Mouse (Mus musculus): ENCODE measurements around the gene Zfp958. TPM values are rescaled to one million over a fixed set of nuclear protein-coding genes. Genes with fewer than 3 reads are reported as not detected.
"Not testable (repeated sequence)": the region's sequence is repeated elsewhere in the genome, so short reads cannot be mapped to it uniquely, and the experiment has no call there.

Zfp958 gene
- polyA plus RNA-seq, 1 experiment from 2014 or later = 16.4 TPM

DNA sequence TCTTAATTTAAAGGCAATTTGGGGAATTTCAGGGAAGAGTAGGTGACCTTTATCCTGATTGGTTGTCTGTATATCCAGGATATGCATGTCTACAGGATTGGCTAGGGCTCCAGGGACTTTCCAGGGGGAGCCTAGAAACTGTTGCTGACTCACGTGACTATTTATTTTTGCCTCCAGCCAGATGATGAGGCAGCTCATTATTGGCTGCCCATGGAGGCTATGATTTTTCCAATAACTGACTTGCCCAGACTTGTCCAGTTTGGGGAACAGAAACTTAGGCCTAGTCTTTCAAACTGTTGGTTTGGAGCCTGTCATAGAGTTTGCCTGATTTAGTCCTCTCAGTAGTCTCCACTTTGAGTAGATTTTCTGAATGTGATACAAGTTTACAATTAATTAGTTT, 14.4 kb downstream of the Zfp958 start:
- peaks cover 33% of the 10 kb centered on the region for H3K9me3 ChIP-seq (ENCODE audit: control insufficient read depth, low read length)
- H3K4me1 ChIP-seq (ENCODE audit: control insufficient read depth, insufficient read depth, low read length) = no peaks in the 10 kb centered on the region
- no peak for DNase-seq (ENCODE audit: low spot score, missing footprints)
- H3K27ac ChIP-seq (ENCODE audit: low read depth, low read length) = no peak overlapping the region
- ATAC-seq (ENCODE audit: low FRiP score) = no peak
- H3K4me3 ChIP-seq (ENCODE audit: low read depth, low read length) = no peak overlapping the region
- no peak overlapping the region for H3K9ac ChIP-seq (ENCODE audit: low read length)
- H3K4me2 ChIP-seq = no peak overlapping the region
- H3K27me3 ChIP-seq (ENCODE audit: control insufficient read depth, insufficient read depth, low read length) = no peaks in the 10 kb centered on the region
- H3K36me3 ChIP-seq (ENCODE audit: control insufficient read depth, insufficient read depth, low read length) = peaks cover 26% of the 10 kb centered on the region
- 87% methylated on average over 1 of the region's 1 CpGs for WGBS

DNA sequence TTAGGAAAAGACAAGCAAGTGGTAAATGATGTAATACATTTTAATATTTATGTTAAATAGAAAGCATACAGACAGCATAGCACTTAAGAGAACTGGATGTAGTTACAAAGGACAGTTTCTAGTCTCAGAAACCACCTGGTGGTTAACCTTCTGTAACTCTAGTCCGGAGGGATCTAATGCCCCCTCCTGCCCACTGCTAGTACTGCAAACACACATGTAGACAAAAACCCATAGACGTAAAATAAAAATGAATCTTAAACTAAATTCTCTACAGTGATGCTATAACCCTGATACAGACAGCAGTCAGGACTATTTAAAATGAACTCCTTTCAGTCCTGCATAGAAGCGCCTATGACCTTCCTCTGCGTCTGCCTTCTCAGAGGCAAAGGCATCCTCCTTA, 24.1 kb downstream of the Zfp958 start:
- H3K4me2 ChIP-seq = no peak overlapping the region
- no peaks in the 10 kb centered on the region for H3K4me1 ChIP-seq (ENCODE audit: control insufficient read depth, insufficient read depth, low read length)
- H3K27me3 ChIP-seq (ENCODE audit: control insufficient read depth, insufficient read depth, low read length) = no peaks in the 10 kb centered on the region
- no peak overlapping the region for H3K9ac ChIP-seq (ENCODE audit: low read length)
- no peak overlapping the region for H3K4me3 ChIP-seq (ENCODE audit: low read depth, low read length)
- H3K27ac ChIP-seq (ENCODE audit: low read depth, low read length) = no peak overlapping the region
- ATAC-seq (ENCODE audit: low FRiP score) (no peak), DNase-seq (ENCODE audit: low spot score, missing footprints) (no peak)
- no peaks in the 10 kb centered on the region for H3K36me3 ChIP-seq (ENCODE audit: control insufficient read depth, insufficient read depth, low read length)
- WGBS = 91% methylated on average over 4 of the region's 4 CpGs
- H3K9me3 ChIP-seq (ENCODE audit: control insufficient read depth, low read length) = peaks cover 3% of the 10 kb centered on the region; the same call in 1 of the 2 replicates

DNA sequence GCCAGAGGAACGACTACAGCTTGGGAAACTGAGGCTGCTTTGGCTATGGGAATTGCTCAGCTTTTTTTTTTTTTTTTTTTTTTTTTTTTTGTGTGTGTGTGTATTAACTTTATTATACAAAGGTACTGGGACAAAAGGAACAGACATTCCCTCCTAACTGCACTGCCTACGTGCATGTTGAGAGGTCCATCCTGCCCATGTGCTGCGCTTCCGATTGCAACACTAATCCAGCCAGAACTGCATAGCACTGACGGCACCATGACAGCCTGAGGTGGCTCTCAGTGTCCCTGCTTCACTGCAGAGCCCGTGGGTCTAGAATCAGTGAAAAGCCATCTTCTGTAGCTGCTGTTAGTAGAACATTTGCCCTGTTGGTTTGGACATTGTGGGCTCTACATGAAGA, 30.0 kb downstream of the Zfp958 start:
- H3K4me3 ChIP-seq (ENCODE audit: low read depth, low read length); H3K27me3 ChIP-seq (ENCODE audit: control insufficient read depth, insufficient read depth, low read length); ATAC-seq (ENCODE audit: low FRiP score); H3K36me3 ChIP-seq (ENCODE audit: control insufficient read depth, insufficient read depth, low read length); H3K27ac ChIP-seq (ENCODE audit: low read depth, low read length); H3K4me1 ChIP-seq (ENCODE audit: control insufficient read depth, insufficient read depth, low read length); H3K4me2 ChIP-seq; H3K9me3 ChIP-seq (ENCODE audit: control insufficient read depth, low read length); H3K9ac ChIP-seq (ENCODE audit: low read length); DNase-seq (ENCODE audit: low spot score, missing footprints): not testable (repeated sequence)
- WGBS = 84% methylated on average over 6 of the region's 6 CpGs

DNA sequence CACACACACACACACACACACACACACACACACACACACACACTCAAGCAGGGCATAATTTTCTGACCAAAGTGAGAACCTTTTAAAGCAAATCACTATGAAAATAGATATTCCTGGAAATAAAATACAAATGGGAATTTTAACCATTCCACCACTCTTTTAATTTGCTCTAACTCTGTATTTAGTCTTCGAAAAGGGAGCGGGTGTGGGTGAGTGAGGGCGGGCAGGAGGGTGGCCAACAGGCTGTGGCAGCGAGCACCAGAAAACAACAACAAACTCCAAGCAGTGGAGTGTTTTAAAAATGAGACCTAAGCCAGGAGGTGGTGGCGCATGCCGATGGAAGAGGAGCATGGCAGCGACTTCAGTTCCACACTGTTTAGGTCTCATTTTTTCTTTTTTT, 43.6 kb downstream of the Zfp958 start:
- no peaks in the 10 kb centered on the region for H3K27me3 ChIP-seq (ENCODE audit: control insufficient read depth, insufficient read depth, low read length)
- ATAC-seq (ENCODE audit: low FRiP score) = no peak
- H3K9ac ChIP-seq (ENCODE audit: low read length) = no peak overlapping the region
- no peak overlapping the region for H3K4me2 ChIP-seq
- H3K27ac ChIP-seq (ENCODE audit: low read depth, low read length) = no peak overlapping the region
- H3K4me3 ChIP-seq (ENCODE audit: low read depth, low read length) = no peak overlapping the region
- no peaks in the 10 kb centered on the region for H3K36me3 ChIP-seq (ENCODE audit: control insufficient read depth, insufficient read depth, low read length)
- H3K4me1 ChIP-seq (ENCODE audit: control insufficient read depth, insufficient read depth, low read length) = no peaks in the 10 kb centered on the region
- 90% methylated on average over 7 of the region's 7 CpGs for WGBS
- DNase-seq (ENCODE audit: low spot score, missing footprints) = no peak
- no peaks in the 10 kb centered on the region for H3K9me3 ChIP-seq (ENCODE audit: control insufficient read depth, low read length)

DNA sequence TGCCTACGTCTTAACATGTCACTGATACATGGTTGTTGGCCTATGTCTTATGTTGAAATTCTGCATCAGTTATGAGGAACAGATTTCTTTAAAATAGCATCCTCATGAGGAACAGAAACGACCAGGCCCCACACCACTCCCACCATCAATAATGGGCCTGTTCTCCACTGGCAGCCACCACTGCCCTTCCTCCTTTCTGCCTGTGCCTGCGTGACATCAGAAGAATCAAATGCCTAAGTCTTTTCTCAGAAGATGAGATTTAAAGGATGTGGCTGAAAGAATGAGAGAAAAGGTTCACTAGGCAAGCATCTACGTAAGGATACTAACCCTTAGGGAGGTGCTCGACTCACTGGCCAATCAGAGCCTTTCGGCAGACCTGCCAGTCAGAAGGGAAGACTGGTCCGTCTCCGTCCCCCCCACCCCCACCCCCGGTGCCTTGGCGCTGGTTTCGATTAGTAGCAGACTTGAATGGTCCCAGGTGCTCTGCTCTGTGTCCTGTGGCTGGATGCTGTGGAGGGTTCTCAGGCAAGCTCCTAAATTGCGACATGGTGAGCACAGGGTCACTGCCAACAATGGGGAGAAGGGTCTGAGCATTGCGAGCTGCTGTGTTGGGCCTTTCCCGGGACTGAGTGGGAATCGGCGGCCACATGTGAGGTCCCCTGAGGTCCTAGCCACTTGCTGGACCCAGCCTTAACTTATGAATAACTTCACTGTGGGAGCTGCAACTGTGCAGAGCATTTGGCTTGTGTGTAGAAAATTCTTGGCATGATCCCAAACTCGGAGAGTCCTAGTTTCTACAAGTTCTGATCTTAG, 62.4 kb downstream of the Zfp958 start:
- Histone ChIP-seq H3K36me3 (ENCODE audit: control insufficient read depth, insufficient read depth, low read length) (no peaks in the 10 kb centered on the region), H3K9me3 (ENCODE audit: control insufficient read depth, low read length) (no peaks in the 10 kb centered on the region; the same call in 1 of the 2 replicates), H3K27ac (ENCODE audit: low read depth, low read length) (no peak overlapping the region), H3K4me1 (ENCODE audit: control insufficient read depth, insufficient read depth, low read length) (peaks cover 7% of the 10 kb centered on the region; the same call in 1 of the 2 replicates), H3K4me3 (ENCODE audit: low read depth, low read length) (no peak overlapping the region), H3K27me3 (ENCODE audit: control insufficient read depth, insufficient read depth, low read length) (no peaks in the 10 kb centered on the region), H3K9ac (ENCODE audit: low read length) (no peak overlapping the region), H3K4me2 (no peak overlapping the region)
- no peak for DNase-seq (ENCODE audit: low spot score, missing footprints)
- ATAC-seq (ENCODE audit: low FRiP score) = no peak
- WGBS = 85% methylated on average over 17 of the region's 17 CpGs

DNA sequence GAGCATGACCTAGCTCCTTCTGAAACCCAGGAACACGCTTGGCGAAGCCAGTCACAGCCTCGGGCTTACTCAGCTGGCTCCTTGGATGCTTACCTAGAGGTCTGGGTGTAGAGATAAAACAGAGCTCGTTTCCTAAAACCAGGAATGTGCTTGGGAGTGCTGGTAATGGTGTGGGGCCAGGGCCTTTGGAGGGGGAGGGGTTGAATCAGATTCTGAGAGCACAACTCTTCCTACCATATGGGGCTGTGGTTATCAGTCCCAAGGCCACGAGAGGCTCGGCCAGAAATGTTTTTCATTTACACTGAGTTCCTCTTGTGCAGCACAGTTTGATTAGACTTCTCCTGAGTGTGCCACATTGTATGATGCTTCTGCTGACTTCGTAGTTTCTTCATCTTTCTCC, 63.6 kb downstream of the Zfp958 start:
- no peak overlapping the region for H3K27ac ChIP-seq (ENCODE audit: low read depth, low read length)
- no peaks in the 10 kb centered on the region for H3K27me3 ChIP-seq (ENCODE audit: control insufficient read depth, insufficient read depth, low read length)
- no peaks in the 10 kb centered on the region; the same call in 1 of the 2 replicates for H3K9me3 ChIP-seq (ENCODE audit: control insufficient read depth, low read length)
- peak overlapping the region; percentile 48 for H3K4me2 ChIP-seq
- H3K9ac ChIP-seq (ENCODE audit: low read length) = peak overlapping the region; percentile 36; the same call in 1 of the 2 replicates
- DNase-seq (ENCODE audit: low spot score, missing footprints) = no peak
- peak overlapping the region; percentile 63 for H3K4me3 ChIP-seq (ENCODE audit: low read depth, low read length)
- no peak for ATAC-seq (ENCODE audit: low FRiP score)
- WGBS = 95% methylated on average over 7 of the region's 7 CpGs
- no peaks in the 10 kb centered on the region for H3K36me3 ChIP-seq (ENCODE audit: control insufficient read depth, insufficient read depth, low read length)
- peaks cover 7% of the 10 kb centered on the region; the same call in 1 of the 2 replicates for H3K4me1 ChIP-seq (ENCODE audit: control insufficient read depth, insufficient read depth, low read length)

DNA sequence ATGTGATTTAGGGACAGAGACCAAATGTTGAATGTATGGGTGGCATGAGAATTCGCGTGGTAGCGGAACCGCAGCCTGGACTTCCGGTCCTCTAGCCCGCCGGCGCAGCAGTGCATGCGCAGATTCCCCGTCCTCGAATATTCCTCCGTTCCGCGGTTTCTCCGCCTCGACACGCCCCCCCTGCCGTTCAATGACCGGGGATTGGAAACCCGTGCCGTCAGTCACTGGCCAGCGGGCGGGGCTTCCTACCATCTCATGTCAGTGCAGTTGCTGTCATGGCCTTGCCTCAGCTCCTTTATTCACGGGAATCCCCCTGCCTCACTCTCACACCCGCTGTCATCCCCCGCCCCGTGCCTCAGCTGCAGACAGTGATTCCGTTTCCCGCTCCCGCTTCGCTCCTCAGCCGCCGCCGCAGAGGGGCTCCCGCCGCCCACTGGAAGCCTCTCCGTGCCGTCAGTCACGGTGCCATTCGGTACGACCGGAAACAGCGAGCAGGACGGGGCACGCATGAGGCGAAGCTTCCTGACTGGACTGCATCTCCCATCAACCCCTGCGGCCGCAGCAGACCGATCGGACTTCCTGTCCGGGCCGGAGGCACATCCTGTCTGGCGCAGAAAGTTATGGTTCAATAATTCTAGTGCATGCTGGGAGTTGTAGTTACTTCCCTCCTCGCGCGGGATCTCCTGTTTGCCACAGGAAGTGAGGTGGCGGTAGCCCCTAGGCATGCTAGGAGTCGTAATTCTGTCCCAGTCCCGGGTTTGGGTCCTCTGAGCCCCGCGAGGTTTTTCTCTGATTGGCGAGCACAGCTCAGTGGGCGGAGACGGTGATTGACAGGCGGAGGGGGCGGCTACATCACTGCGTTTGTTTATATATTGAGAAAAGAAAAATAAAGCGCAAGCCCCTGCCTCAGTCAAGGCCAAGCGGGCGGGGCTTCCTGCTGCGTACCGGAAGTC, 64.6 kb downstream of the Zfp958 start:
- Histone ChIP-seq H3K36me3 (ENCODE audit: control insufficient read depth, insufficient read depth, low read length) (no peaks in the 10 kb centered on the region), H3K4me2 (peak overlapping the region; percentile 48), H3K27me3 (ENCODE audit: control insufficient read depth, insufficient read depth, low read length) (no peaks in the 10 kb centered on the region), H3K27ac (ENCODE audit: low read depth, low read length) (peak overlapping the region; percentile 88), H3K4me3 (ENCODE audit: low read depth, low read length) (peak overlapping the region; percentile 63), H3K9me3 (ENCODE audit: control insufficient read depth, low read length) (no peaks in the 10 kb centered on the region; the same call in 1 of the 2 replicates), H3K4me1 (ENCODE audit: control insufficient read depth, insufficient read depth, low read length) (peaks cover 7% of the 10 kb centered on the region; the same call in 1 of the 2 replicates), H3K9ac (ENCODE audit: low read length) (peak overlapping the region; percentile 74)
- ATAC-seq (ENCODE audit: low FRiP score) (peak; percentile 93), DNase-seq (ENCODE audit: low spot score, missing footprints) (peak; percentile 99)
- under 1% methylated on average over 72 of the region's 72 CpGs for WGBS

DNA sequence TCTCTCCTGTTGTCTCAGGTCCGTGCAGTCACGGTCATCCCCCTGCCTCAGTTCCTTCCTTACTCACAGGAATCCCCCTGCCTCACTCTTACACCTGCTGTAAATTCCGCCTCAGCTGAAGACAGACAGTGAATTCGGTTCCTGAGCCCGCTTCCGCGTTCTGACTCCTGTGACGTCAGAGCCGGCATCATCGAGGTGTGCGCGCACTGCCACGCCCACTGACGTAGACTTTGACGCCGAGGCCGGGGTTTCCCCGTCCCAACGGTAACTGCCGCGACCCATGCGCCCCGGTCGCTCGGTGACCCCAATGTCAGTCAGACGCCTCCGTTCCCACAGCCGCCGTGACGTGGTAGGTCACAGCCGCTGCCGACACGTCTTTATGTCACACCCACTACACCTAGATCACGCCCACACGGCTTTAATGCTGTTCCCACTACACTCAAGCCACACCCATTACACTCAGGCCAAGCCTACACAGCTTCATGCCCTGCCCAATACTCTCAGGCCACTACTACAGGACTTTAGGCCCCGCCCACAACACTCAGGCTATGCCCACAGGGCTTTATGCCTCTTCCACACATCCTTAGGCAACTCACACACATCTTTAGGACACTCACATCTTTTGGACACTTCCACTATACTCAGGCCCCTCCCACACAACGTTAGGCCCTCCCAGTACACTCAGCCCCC, 65.4 kb downstream of the Zfp958 start:
- Histone ChIP-seq H3K27me3 (ENCODE audit: control insufficient read depth, insufficient read depth, low read length) (no peaks in the 10 kb centered on the region), H3K36me3 (ENCODE audit: control insufficient read depth, insufficient read depth, low read length) (no peaks in the 10 kb centered on the region)
- peak; percentile 69 for ATAC-seq (ENCODE audit: low FRiP score)

More for the DNA sequence above, 65.4 kb downstream of the Zfp958 start:
- WGBS = under 1% methylated on average over 37 of the region's 37 CpGs
- Histone ChIP-seq H3K4me2 (peak overlapping the region; percentile 48), H3K27ac (ENCODE audit: low read depth, low read length) (peak overlapping the region; percentile 88), H3K9ac (ENCODE audit: low read length) (peak overlapping the region; percentile 74), H3K9me3 (ENCODE audit: control insufficient read depth, low read length) (no peaks in the 10 kb centered on the region; the same call in 1 of the 2 replicates), H3K4me1 (ENCODE audit: control insufficient read depth, insufficient read depth, low read length) (peaks cover 7% of the 10 kb centered on the region; the same call in 1 of the 2 replicates), H3K4me3 (ENCODE audit: low read depth, low read length) (peak overlapping the region; percentile 63)
- peak; percentile 99 for DNase-seq (ENCODE audit: low spot score, missing footprints)

Measured in midbrain, embryonic 11.5 days (tissue).